Mouse (Mus musculus) Patski (cell line): Measurements from ENCODE around the gene Tmem104. TPM values are rescaled to one million over a fixed set of nuclear protein-coding genes. Genes with fewer than 3 reads are reported as not detected.

Experiments
- ATAC-seq: fragments of 100-300 bp; one replicate; pipeline ENCODE4 v1.8.0; 2021
- CTCF ChIA-PET: fragments of 350-600 bp; sonication (Branson Sonifier 250); formaldehyde crosslinking; loops from one replicate; lab custom pipeline; 2022; ENCODE audit warnings: inconsistent platforms; lab: Charles Lee
- POLR2A ChIA-PET: fragments of 350-600 bp; sonication (Branson Sonifier 250); formaldehyde crosslinking; loops from one replicate; lab custom pipeline; 2022; ENCODE audit warnings: antibody characterized with exemption, inconsistent platforms; lab: Charles Lee
- DNase-seq: peaks from one replicate; pipeline ENCODE4 v3.0.0-alpha.2; 2011; ENCODE audit warnings: low read depth, low spot score
- H3K27me3 ChIP-seq: fragments of 371-371 bp; one replicate; pipeline ENCODE4 v1.5.1; 2021
- CTCF ChIP-seq: fragments of 100-300 bp; IDR thresholded peaks from one replicate; pipeline ENCODE4 v1.5.1; 2021
- in situ Hi-C: fragments of 300-500 bp; cut with MboI; formaldehyde crosslinking; loops from 3 replicates; pipeline ENCODE4 v1.11.1; 2018; ENCODE audit warnings: low pct_unique_long_range_greater_than_20kb, mixed read lengths
- polyA plus RNA-seq: library from polyadenylated mRNA; unstranded; gene quantifications from one replicate; pipeline ENCODE4 v1.2.3, GENCODE M21; 2021

The Tmem104 gene
- polyA plus RNA-seq, 1 experiment from 2014 or later, result 10.2 TPM

DNA sequence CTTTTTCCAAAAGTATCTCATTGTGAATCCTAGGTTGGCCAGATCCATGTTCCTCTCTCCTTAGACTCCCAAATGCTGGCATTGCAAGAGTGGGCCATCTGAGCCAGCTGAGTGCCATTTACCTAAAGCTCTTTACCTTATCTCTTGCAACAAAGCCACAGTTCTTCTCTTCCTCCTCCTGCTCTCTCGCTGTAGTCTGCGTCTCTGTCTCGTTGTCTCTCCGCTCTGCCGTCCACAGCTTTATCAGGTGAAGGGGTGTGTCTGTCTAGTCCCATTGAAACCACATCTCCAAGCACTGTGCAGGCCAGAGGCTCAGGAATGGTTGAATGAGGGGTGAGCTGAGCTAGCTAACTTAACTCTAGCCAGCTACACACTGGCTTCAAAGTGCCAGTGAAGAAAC lies 8.6 kb downstream of the Tmem104 start:
- POLR2A ChIA-PET, result no interaction called here
- no peak for ATAC-seq
- CTCF ChIA-PET, result interaction anchor here (1.2 kb wide), 1 partner anchor 35 kb away, joined by 3 read pairs; no protein-coding TSS in a partner anchor
- no peak for TF ChIP-seq CTCF
- DNase-seq, result no peak
- in situ Hi-C loops, result loop anchor here (5.0 kb wide), 1 partner anchor 161 kb away; no protein-coding TSS in a partner anchor
- H3K27me3 ChIP-seq, result no peaks in the 10 kb centered on the region

DNA sequence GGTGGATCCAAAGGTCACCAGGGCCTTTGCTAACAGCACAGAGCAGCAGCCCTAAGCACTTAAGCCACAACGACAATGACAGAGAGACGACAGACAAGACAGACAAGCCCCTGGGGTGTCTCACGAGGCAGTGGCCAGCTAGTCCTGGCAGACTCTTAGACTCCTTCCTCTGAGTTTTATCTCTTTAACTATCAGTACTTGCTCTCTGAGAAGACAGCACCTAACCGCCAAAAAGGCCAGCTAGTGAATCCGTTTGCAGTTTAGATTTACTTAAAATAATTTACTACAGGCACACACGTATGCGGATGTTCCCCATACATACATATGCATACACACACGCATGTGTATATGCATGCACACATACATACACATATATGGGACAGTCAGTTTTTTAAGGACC lies 10.3 kb downstream of the Tmem104 start:
- DNase-seq, result no peak
- H3K27me3 ChIP-seq, result no peaks in the 10 kb centered on the region
- in situ Hi-C loops, result loop anchor here (5.0 kb wide), 1 partner anchor 160 kb away; no protein-coding TSS in a partner anchor
- TF ChIP-seq CTCF, result no peak
- no peak for ATAC-seq
- ChIA-PET POLR2A (no interaction called here), CTCF (interaction anchor here (1.2 kb wide), 1 partner anchor 28 kb away, joined by 3 read pairs; no protein-coding TSS in a partner anchor)

DNA sequence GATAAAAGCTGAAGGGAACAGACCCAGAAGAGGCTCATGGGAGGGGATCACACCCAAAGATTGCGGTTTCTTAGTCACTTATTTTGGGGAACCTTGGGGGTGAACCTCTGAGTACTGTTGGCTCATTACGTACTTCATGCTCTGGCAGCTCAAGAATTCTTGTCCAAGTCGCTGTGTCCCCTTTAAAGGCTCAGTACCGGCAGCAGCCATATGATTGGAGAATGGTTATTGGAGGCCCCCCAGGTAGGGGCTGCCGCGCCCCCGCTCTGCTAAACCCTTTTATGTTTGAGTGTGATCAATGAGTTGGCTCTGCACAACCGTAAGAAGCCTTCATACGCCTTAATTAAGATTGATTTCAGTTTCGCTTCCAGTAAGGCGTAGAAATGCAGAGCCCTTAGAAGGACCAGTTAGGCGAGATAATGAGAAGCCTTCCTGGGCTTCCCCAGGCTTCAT lies 11.7 kb downstream of the Tmem104 start:
- CTCF ChIA-PET, result interaction anchor here (0.6 to 1.3 kb wide), 2 partner anchors 39 to 72 kb away, joined by 3 to 4 read pairs; no protein-coding TSS in a partner anchor
- in situ Hi-C loops, result loop anchor here (5.0 kb wide), 1 partner anchor 158 kb away; no protein-coding TSS in a partner anchor
- POLR2A ChIA-PET, result no interaction called here
- DNase-seq (no peak), ATAC-seq (no peak)
- TF ChIP-seq CTCF, result no peak
- H3K27me3 ChIP-seq, result no peaks in the 10 kb centered on the region

DNA sequence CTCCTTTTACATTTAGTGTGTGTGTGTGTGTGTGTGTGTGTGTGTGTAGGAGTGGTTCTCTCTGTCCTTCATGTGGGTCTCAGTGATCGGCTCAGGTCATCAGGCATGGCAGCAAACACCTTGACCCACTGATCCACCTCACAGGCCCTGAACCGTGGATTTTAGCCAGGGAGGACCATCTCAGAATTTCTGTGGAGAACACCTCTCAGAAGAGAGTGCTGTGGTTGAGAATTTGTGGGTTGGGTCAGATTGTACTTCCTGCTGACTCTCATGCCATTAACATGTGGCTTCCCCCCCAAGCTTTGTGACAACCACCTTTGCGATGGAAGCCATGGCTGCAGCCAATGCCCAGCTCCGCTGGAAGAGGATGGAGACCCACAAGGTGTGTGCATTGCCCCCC lies 13.2 kb downstream of the Tmem104 start:
- in situ Hi-C loops, result loop anchor here (5.0 kb wide), 1 partner anchor 72 kb away; no protein-coding TSS in a partner anchor
- ChIA-PET CTCF (interaction anchor here (2.7 kb wide), 1 partner anchor 75 kb away, joined by 23 read pairs; the partner anchor contains the start of gene Fdxr), POLR2A (no interaction called here)
- no peak for DNase-seq
- no peaks in the 10 kb centered on the region for H3K27me3 ChIP-seq
- no peak for ATAC-seq
- no peak for TF ChIP-seq CTCF

DNA sequence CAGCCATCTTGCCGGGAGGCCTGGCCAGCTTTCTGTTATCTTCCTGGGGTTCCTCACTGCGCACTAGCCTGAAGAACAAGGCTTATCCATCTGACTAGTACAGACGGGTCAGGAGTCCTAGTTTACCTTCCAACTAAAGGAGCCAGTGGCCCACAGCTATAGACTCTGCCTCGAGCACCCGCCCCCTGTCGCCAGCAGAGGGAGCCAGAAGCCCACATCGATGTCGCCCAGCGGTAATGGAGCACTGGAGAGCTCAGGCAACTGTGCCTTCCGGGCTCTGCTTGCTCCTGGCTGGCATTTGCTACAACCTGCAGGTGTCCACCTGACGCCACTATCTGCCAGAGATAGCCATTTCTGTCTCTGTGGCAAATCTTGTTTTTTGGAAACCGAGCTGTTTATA lies 15.0 kb downstream of the Tmem104 start:
- in situ Hi-C loops, result loop anchor here (5.0 kb wide), 1 partner anchor 70 kb away; no protein-coding TSS in a partner anchor
- peak; percentile 63 for ATAC-seq
- POLR2A ChIA-PET, result interaction anchor here (1.0 kb wide), 1 partner anchor 66 kb away, joined by 3 read pairs; no protein-coding TSS in a partner anchor
- H3K27me3 ChIP-seq, result no peaks in the 10 kb centered on the region
- TF ChIP-seq CTCF, result no peak
- DNase-seq, result no peak
- CTCF ChIA-PET, result interaction anchor here (1.0 to 2.7 kb wide), 14 partner anchors 10 to 84 kb away, joined by 3 to 23 read pairs (median 4); partner anchors contain the start of genes Fdxr and Grin2c

DNA sequence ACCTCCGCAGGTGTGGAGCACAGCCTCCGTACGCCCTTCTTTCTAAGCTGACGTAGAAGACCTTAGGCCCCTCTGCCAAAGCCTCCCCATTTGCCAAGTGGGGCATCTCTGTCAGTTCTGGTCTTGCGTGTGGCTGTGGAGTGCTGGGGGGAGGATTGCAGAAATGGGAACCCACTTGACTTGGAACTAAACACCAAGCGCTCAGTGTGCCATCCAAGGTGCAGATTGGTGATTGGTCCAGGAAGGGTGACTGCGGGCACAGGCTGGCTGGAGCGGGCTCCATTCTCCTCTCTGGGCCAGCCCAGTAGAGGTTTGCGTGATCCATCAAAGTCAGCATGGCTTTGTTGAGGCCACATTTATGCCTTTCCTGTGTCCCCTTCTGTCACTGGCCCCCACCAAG lies 15.5 kb downstream of the Tmem104 start:
- in situ Hi-C loops, result loop anchor here (5.0 kb wide), 1 partner anchor 70 kb away; no protein-coding TSS in a partner anchor
- DNase-seq (no peak), ATAC-seq (no peak)
- H3K27me3 ChIP-seq, result no peaks in the 10 kb centered on the region
- POLR2A ChIA-PET, result interaction anchor here (1.0 kb wide), 1 partner anchor 65 kb away, joined by 3 read pairs; no protein-coding TSS in a partner anchor
- CTCF ChIA-PET, result interaction anchor here (1.0 to 2.7 kb wide), 14 partner anchors 9 to 84 kb away, joined by 3 to 23 read pairs (median 4); partner anchors contain the start of genes Fdxr and Grin2c
- TF ChIP-seq CTCF, result no peak

DNA sequence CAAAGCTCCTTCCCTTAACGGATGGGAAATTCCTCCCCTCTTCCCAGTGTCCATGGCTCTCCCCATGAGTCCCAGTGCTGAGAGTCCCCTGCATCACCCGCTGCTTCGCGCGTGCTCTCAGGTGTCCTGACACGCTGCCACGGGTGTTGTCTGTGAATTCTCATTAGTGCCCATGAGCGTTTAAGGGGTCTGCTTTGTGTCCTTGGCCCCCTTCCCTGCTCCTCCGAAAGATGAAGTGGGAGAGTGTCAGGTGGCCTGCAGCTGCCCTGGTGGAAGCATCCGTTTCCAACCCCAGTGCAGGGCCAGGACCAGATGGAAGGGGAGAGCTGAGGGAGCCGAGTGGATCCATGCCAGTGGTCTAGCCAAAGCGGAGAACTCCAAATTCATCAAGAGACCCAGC lies 20.8 kb downstream of the Tmem104 start:
- no peak for DNase-seq
- H3K27me3 ChIP-seq, result no peaks in the 10 kb centered on the region
- no peak for TF ChIP-seq CTCF
- CTCF ChIA-PET, result no interaction called here
- ATAC-seq, result no peak
- in situ Hi-C loops, result no loop called here
- POLR2A ChIA-PET, result no interaction called here

DNA sequence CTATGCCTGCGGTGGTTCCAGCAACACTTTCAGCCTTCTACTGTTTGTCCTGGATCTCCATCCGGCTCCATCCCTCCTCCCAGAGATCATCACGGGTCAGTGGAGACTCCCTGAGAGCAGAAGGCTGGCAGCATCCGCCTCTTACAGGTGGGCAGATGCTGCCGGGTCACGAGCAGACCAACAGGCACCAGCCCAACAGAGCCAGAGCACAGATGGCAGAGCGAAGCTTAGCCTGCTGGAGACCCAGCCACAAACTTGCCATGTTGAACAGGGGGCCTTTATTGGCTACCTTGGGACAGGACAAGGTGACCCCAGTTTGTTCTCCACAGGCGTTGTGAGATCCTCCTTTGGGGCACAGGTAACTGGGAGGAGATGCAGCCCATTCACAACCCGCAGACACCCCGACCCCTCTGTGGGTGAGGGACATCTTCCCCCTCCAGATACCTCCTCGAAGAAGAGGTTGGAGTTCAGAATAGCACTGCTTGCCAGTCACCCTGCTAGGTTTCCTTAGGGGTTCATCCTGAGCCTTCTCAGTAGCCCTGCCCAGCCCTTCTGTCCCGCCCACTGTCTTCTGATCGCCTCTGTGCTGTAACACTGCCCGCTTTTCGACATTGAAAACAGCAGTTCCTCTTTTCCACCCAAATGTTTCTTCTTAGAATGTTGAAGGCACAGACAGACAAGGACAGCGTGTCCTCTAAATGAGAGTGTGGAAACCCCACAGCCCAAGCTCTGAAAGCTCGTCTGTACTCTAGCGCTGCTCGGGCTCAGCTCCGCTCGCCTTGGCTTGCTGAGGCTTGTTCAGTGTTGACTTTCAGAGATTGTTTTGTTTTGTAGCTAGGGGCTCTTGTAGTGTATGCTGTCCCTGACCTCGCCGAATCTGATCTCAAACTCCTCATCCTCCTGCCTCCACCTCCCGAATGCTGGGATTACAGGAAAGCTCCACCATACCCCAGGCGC lies 21.8 kb downstream of the Tmem104 start:
- in situ Hi-C loops, result no loop called here
- no peak for TF ChIP-seq CTCF
- POLR2A ChIA-PET, result interaction anchor here (0.5 kb wide), 1 partner anchor 45 kb away, joined by 4 read pairs; no protein-coding TSS in a partner anchor

DNA sequence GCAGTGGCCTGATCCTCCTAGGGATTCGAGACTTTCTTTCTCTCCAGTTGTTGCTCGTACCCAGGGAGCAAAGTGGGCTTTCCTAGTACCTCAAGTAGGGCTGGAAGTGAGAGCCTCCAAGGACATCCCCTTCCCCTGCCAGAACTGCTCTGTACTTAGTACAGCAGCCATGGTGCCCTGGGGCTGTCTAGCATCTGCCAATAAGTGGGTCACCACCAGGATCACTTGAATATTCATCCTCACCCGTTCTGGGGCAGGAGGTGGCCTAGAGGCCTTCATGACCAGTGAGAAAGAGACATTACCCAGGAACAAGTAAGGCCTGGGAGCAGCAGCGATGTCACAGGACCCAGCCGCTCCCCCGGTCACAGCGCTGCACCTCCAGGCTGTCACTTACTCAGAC lies 22.7 kb downstream of the Tmem104 start:
- DNase-seq, result no peak
- TF ChIP-seq CTCF, result no peak
- in situ Hi-C loops, result no loop called here
- POLR2A ChIA-PET, result interaction anchor here (0.5 kb wide), 1 partner anchor 46 kb away, joined by 4 read pairs; no protein-coding TSS in a partner anchor
- no peak for ATAC-seq
- CTCF ChIA-PET, result no interaction called here
- no peaks in the 10 kb centered on the region for H3K27me3 ChIP-seq

More for the DNA sequence above, 21.8 kb downstream of the Tmem104 start:
- DNase-seq (no peak), ATAC-seq (no peak)
- no peaks in the 10 kb centered on the region for H3K27me3 ChIP-seq
- CTCF ChIA-PET, result no interaction called here

DNA sequence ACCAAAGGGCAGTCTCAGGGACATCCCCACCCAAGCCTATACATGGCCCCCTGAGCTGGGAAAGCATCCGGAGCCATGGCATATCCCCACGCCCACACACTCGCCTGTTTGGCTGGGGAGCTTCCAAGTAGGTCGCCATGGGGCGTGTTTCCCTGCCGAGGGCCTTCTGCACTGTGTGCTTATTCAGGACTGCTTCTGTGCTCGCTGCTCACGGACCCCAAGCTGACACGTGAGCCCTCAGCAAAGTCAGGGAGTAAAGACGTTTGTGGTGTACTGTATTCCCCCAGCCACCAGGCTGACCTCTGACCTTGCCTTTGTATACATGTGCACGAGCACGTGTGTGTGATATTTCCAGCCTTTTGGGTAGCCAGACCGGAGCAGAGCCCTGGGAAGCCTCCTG lies 24.8 kb downstream of the Tmem104 start:
- POLR2A ChIA-PET, result no interaction called here
- CTCF ChIA-PET, result interaction anchor here (0.8 to 1.2 kb wide), 2 partner anchors 10 to 65 kb away, joined by 3 to 4 read pairs; partner anchors contain the start of gene Fdxr
- TF ChIP-seq CTCF, result no peak
- no peak for ATAC-seq
- H3K27me3 ChIP-seq, result no peaks in the 10 kb centered on the region
- DNase-seq, result no peak
- in situ Hi-C loops, result no loop called here
